ENCODE assay signal across 8 mouse cellular contexts in the genomic region with DNA sequence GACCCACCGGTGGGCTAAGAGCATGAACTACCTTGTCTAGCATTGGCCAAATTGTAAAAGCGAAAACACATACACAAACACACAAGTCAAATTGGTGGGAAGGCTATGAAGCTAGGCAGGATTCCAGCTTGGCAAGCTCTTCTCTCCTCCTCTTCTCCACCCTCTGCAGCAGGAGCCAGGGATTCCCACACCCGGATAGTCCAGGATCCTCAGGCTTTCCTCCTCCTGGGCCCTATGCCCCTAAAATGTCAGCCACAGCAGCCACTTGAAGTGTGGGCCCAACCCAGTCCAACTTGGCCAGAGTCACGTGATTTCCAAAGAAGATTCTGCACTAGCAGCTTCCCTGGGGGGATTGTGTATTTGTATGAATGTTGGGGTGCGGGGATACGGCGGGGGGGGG. TPM values are rescaled to one million over a fixed set of nuclear protein-coding genes. Genes with fewer than 3 reads are reported as not detected.
A peak's percentile ranks its signal among the peaks of the same experiment; 100 is the strongest.
DNase-seq lines count a peak whose midpoint lies in the region; ATAC-seq and TF ChIP-seq lines count a peak whose summit lies in the region.

No protein-coding gene starts in this region.

- H3K27me3 ChIP-seq in heart, adult 2 months (ENCODE audit: control insufficient read depth, insufficient read depth, low read length) = no peaks in the 10 kb centered on the region
- 0 out of 2 replicates have a peak, but pooled peaks cover 5% of the 10 kb centered on the region for H3K27me3 ChIP-seq in midbrain, embryonic 12.5 days

- peak overlapping the region; percentile 98; the same call in 1 of the 2 replicates for H3K27ac ChIP-seq in heart, adult 2 months
- peak overlapping the region; percentile 98 for H3K27ac ChIP-seq in midbrain, embryonic 12.5 days (replicated peaks)

- H3K79me2 ChIP-seq in heart, adult 2 months (replicated peaks; ENCODE audit: control insufficient read depth, insufficient read depth, low read length) = peaks cover 7% of the 10 kb centered on the region; the same call in 1 of the 2 replicates

- ATAC-seq in midbrain, embryonic 12.5 days (ENCODE audit: low FRiP score, low read depth) = no peak
- ATAC-seq in activated CD4-positive, CD25-positive, alpha-beta regulatory T cell, adult 4 months = no peak

- no peak overlapping the region for H3K9ac ChIP-seq in heart, adult 2 months (ENCODE audit: low read depth, low read length)
- peak overlapping the region; percentile 98 for H3K9ac ChIP-seq in midbrain, embryonic 12.5 days (replicated peaks)

- TF ChIP-seq POLR2A in heart, adult 2 months (IDR thresholded peaks at IDR 0.05; ENCODE audit: insufficient read depth, low read depth, low read length) = no peak

- TF ChIP-seq CTCF in heart, adult 2 months (IDR thresholded peaks at IDR 0.05) = no peak

- no peak overlapping the region; the same call in 1 of the 2 replicates for H3K4me3 ChIP-seq in heart, adult 2 months
- H3K4me3 ChIP-seq in midbrain, embryonic 12.5 days = peak overlapping the region; percentile 91

- H3K36me3 ChIP-seq in heart, adult 2 months (ENCODE audit: control insufficient read depth, insufficient read depth, low read length) = peaks cover 13% of the 10 kb centered on the region
- no peaks in the 10 kb centered on the region for H3K36me3 ChIP-seq in midbrain, embryonic 12.5 days

- intact Hi-C loops in heart, adult 2 months (cut with DNase I) = loop anchor here (5.0 kb wide), 1 partner anchor 41 kb away; a partner anchor contains a TSS

- peak; percentile 31 for DNase-seq in adrenal gland, adult 2 months
- no peak for DNase-seq in adrenal gland, postnatal 14 days
- peak; percentile 61 for DNase-seq in brain, adult 2 months (ENCODE audit: low read depth, low spot score)
- peak; percentile 54 to 61 for DNase-seq in heart, adult 2 months
- peak; percentile 37 for DNase-seq in kidney, postnatal 14 days
- no peak for DNase-seq in thymus, postnatal 14 days

- no peaks in the 10 kb centered on the region for H3K9me3 ChIP-seq in midbrain, embryonic 12.5 days

- 36% methylated on average over 7 of the region's 7 CpGs for WGBS in heart, adult 2 months
- 65% methylated on average over 7 of the region's 7 CpGs for WGBS in midbrain, embryonic 12.5 days

- peak overlapping the region; percentile 92 for H3K4me2 ChIP-seq in midbrain, embryonic 12.5 days (replicated peaks)

- TF ChIP-seq EP300 in heart, adult 2 months (IDR thresholded peaks at IDR 0.05; ENCODE audit: insufficient read depth, low read depth, low read length) = no peak

- H3K4me1 ChIP-seq in heart, adult 2 months (ENCODE audit: control insufficient read depth, insufficient read depth, low read length) = peaks cover 29% of the 10 kb centered on the region
- peaks cover 60% of the 10 kb centered on the region for H3K4me1 ChIP-seq in midbrain, embryonic 12.5 days

RNA-seq across cellular contexts. Expression of a gene that starts 1.3 kb away (rescaled TPM):
- 10 to 100 TPM; 22.5 to 36.4 TPM for total RNA-seq in adrenal gland, adult 2 months (2021)
- polyA plus RNA-seq in adrenal gland, adult 2 months (2012; rRNA removed) = 16.0 and 19.1 TPM in 2 replicates
- total RNA-seq in adrenal gland, postnatal 14 days (2021) = 32.9 and 33.8 TPM in 2 replicates
- total RNA-seq in heart, adult 2 months (2021) = 10 to 100 TPM; 15.0 to 18.3 TPM
- polyA plus RNA-seq in heart, adult 2 months (2012; rRNA removed) = 11.7 and 15.4 TPM in 2 replicates
- 30.0 and 32.2 TPM in 2 replicates for polyA plus RNA-seq in midbrain, embryonic 12.5 days (2016; fragmentation: Nextera tagmentation; extraction: Ambion mirVana)
- 10 to 100 TPM; 13.5 to 17.5 TPM for polyA plus RNA-seq in activated CD4-positive, CD25-positive, alpha-beta regulatory T cell, adult 4 months (2017; shearing (Covaris generic))

RNA-seq across cellular contexts. Expression of a gene that starts 1.6 kb away (rescaled TPM):
- 10 to 100 TPM; 58.2 to 67.1 TPM for total RNA-seq in adrenal gland, adult 2 months (2021)
- 99.3 and 117 TPM in 2 replicates for polyA plus RNA-seq in adrenal gland, adult 2 months (2012; rRNA removed)
- total RNA-seq in adrenal gland, postnatal 14 days (2021) = 63.1 and 82.7 TPM in 2 replicates
- total RNA-seq in heart, adult 2 months (2021) = 10 to 100 TPM; 39.2 to 46.3 TPM
- 94.1 and 96.3 TPM in 2 replicates for polyA plus RNA-seq in heart, adult 2 months (2012; rRNA removed)
- polyA plus RNA-seq in midbrain, embryonic 12.5 days (2016; fragmentation: Nextera tagmentation; extraction: Ambion mirVana) = 126 and 134 TPM in 2 replicates
- polyA plus RNA-seq in activated CD4-positive, CD25-positive, alpha-beta regulatory T cell, adult 4 months (2017; shearing (Covaris generic)) = 10 to 100 TPM; 42.8 to 46.3 TPM

RNA-seq across cellular contexts. Expression of a gene that starts 32.3 kb away (rescaled TPM):
- 10 to 100 TPM; 44.6 to 72.2 TPM for total RNA-seq in adrenal gland, adult 2 months (2021)
- 4.3 and 5.8 TPM in 2 replicates for polyA plus RNA-seq in adrenal gland, adult 2 months (2012; rRNA removed)
- 59.2 and 62.9 TPM in 2 replicates for total RNA-seq in adrenal gland, postnatal 14 days (2021)
- total RNA-seq in heart, adult 2 months (2021) = 10 to 100 TPM; 19.1 to 21.1 TPM
- polyA plus RNA-seq in heart, adult 2 months (2012; rRNA removed) = 6.5 and 7.8 TPM in 2 replicates
- 103 and 109 TPM in 2 replicates for polyA plus RNA-seq in midbrain, embryonic 12.5 days (2016; fragmentation: Nextera tagmentation; extraction: Ambion mirVana)
- polyA plus RNA-seq in activated CD4-positive, CD25-positive, alpha-beta regulatory T cell, adult 4 months (2017; shearing (Covaris generic)) = 10 to 100 TPM; 55.0 to 74.4 TPM

RNA-seq across cellular contexts. Expression of a gene that starts 40.1 kb away (rescaled TPM):
- 10 to 100 TPM; 11.2 to 15.4 TPM for total RNA-seq in adrenal gland, adult 2 months (2021)
- 16.7 and 19.7 TPM in 2 replicates for polyA plus RNA-seq in adrenal gland, adult 2 months (2012; rRNA removed)
- 10.7 and 11.3 TPM in 2 replicates for total RNA-seq in adrenal gland, postnatal 14 days (2021)
- total RNA-seq in heart, adult 2 months (2021) = 1 to 10 TPM; 5.2 to 5.6 TPM
- polyA plus RNA-seq in heart, adult 2 months (2012; rRNA removed) = 3.6 and 4.0 TPM in 2 replicates
- polyA plus RNA-seq in midbrain, embryonic 12.5 days (2016; fragmentation: Nextera tagmentation; extraction: Ambion mirVana) = 2.9 and 4.0 TPM in 2 replicates
- 1 to 10 TPM; 1.5 to 2.9 TPM for polyA plus RNA-seq in activated CD4-positive, CD25-positive, alpha-beta regulatory T cell, adult 4 months (2017; shearing (Covaris generic))

RNA-seq across cellular contexts. Expression of a gene that starts 45.1 kb away (rescaled TPM):
- total RNA-seq in adrenal gland, adult 2 months (2021) = 10 to 100 TPM; 15.5 to 17.3 TPM
- polyA plus RNA-seq in adrenal gland, adult 2 months (2012; rRNA removed) = 6.1 and 8.5 TPM in 2 replicates
- total RNA-seq in adrenal gland, postnatal 14 days (2021) = 15.3 and 17.0 TPM in 2 replicates
- 10 to 100 TPM; 13.9 to 14.6 TPM for total RNA-seq in heart, adult 2 months (2021)
- 14.2 and 21.6 TPM in 2 replicates for polyA plus RNA-seq in heart, adult 2 months (2012; rRNA removed)
- 20.9 and 22.6 TPM in 2 replicates for polyA plus RNA-seq in midbrain, embryonic 12.5 days (2016; fragmentation: Nextera tagmentation; extraction: Ambion mirVana)
- polyA plus RNA-seq in activated CD4-positive, CD25-positive, alpha-beta regulatory T cell, adult 4 months (2017; shearing (Covaris generic)) = 1 to 10 TPM; 9.7 to 9.8 TPM

Comparison
In these comparisons a context has a peak if more than half of its experiments do, and no peak if none do; other contexts are left out.
1. DNase-seq: peak in adrenal gland, adult 2 months (single experiment), brain, adult 2 months (single experiment), heart, adult 2 months (2 of 2) and kidney, postnatal 14 days (single experiment); none in adrenal gland, postnatal 14 days (single experiment) and thymus, postnatal 14 days (single experiment).